Mouse (Mus musculus) liver, adult (tissue): ENCODE measurements at regions not wholly inside any gene's neighbourhood (a gene's known extent, or its start where the extent isn't known, plus 50 kb on each side); places are given as distances from the start of the nearest gene placed in this dataset.

Source experiments
- GATA4 ChIP-seq: IDR thresholded peaks from 2 replicates; pipeline ENCODE4 v1.6.1; 2014; ENCODE audit warnings: mild to moderate bottlenecking, low read length; ENCODE audit not compliant: insufficient replicate concordance

DNA sequence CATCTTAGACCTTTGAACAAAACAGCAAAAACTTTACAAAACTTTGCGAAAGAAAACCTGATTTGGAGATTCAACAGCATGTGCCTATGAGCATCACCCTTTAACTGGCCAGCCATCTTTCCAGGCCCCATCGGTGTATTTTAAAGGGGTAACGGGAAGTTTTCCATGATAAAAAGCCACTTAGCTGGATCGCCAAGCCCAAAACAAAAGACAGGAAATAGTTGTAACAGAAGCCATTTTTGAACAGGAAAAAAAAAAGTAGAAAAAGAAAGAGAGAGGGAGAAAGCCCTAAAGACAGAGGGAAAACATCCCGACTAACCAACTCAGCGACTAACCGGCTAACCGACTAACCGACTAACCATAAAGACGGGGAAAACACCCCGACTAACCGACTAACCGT lies 140.5 kb downstream of the Setd4 start:
- no peak for TF ChIP-seq GATA4

DNA sequence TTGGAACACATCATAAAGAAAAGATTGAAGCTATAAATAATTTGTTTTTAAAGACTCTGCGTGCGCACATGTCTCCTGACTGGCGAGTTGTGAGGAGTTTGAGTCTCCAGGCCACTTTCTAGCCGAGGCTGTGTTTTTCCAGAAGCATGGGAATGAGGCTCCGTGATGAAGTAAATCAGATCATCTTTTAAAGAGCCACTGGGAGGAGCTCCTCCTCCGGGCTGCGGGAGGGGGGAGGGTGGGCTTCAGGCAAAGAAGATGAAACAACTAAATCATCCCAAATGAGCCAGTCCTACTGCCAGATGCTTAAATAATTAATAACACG lies 141.6 kb downstream of the Setd4 start:
- no peak for TF ChIP-seq GATA4

DNA sequence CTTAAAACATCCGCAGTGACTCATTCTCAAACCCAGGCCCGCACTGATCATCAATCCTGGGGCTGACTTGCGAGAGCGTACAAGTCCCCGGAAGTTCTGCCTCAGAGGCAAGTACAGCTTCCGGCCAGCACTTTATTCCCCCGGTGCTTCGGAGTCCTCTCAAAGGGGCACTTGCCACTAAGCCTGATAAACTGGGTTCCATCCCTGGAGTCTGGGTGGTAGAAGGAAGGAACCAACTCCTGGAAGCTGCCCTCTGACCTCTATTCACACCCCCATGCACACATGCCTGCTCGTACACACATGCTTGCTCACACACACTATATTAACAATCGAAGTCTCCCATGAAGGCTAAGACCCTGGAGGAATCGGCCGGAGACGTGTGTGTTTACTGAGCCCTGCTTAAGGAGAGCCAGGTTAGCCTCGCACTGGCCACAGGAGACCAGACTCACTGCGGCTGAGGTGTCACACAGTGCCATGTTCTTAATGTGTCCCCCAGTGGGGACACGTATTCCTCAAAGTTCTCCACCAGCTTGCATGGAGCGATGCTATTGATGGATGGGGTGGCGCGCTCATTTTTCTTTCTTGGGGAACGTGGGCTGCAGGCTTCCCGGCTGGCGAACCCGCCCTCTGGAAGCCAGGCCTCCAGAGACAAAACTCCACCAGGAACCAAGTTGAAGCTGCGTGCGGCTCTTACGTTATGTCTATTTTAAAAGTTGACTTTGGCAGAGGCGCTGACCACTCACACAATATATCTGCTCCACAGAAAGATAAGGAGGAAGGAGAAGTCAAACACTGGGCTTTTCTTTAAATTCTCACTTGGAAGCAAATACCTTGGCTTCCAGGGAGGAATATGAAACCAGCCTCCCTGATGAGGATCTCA lies 142.2 kb downstream of the Setd4 start:
- TF ChIP-seq GATA4, result no peak

DNA sequence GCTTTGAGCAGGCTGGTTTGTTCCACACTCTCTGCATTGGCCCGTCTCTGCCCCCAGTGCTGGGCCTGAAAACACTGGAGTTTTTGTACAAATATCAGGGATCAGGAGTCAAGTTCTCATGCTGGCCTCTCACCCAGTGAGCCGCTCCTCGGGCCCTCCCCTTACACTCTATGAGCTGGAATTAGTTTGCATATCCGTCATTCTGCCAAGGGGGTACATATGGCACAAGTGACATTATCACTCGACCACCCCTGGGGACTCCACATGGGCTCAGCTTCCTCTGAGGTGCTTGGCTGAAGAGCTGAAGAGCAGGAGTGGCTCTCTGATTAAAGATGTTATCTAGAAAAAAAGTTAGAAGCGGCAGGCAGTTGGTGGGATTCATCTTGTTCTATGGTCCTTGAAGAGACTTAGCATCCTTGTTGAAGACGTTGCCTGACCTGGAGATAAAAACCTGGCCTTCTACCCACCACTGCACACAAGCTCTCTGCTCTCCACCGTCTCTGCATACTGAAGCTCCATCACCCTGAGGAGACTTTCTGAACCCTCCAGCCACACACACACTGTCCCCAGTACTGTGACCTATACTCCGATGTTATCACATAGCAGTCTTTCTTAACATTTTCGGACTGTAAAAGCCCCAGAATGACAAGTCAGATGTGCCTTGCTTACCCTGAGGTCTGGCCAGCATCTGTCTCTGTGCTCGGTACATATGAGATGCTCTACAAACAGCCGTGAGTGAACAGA lies 144.2 kb downstream of the Setd4 start:
- TF ChIP-seq GATA4, result no peak

DNA sequence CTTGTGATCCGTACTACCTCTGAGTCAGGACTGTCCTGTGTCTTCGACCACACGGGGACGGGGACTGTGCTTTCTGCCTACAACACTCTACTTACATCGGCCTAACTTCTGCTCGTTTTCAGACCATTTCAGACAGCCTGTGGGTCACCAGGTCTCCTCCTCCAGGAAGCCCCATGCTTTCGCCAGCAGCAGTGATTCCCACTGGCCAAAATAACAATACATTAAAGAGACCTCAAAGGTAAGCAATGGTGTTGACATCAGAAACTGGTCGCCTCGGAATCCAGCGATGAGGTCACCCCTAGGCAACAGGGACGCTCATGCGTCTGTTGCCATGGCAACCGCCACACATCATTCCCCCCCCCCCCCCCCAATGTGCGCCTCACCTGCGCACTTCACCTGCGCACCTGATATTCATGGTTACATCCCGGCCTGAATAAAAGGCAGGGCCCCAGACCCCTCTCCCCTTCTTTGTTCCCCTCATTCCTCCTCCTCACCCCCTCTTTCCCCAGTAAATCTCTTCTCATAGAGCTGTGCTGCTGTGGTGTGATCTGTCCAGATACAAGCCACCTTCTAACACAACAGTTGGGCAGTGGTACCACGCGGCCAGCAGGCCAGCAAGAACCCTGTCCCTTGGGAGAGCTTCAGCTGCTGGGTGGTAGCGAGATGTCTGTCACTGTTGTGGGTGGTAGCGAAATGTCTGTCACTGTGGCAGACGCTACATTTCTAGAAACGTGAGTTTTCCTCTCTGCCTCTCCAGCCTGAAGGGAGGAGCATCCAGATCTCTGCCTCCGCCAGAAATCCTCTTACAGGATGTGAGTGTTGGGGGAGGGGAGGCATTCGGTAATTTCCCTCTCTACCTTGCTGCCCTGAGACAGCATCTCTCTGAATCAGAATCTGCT lies 145.0 kb downstream of the Setd4 start:
- TF ChIP-seq GATA4, result no peak

DNA sequence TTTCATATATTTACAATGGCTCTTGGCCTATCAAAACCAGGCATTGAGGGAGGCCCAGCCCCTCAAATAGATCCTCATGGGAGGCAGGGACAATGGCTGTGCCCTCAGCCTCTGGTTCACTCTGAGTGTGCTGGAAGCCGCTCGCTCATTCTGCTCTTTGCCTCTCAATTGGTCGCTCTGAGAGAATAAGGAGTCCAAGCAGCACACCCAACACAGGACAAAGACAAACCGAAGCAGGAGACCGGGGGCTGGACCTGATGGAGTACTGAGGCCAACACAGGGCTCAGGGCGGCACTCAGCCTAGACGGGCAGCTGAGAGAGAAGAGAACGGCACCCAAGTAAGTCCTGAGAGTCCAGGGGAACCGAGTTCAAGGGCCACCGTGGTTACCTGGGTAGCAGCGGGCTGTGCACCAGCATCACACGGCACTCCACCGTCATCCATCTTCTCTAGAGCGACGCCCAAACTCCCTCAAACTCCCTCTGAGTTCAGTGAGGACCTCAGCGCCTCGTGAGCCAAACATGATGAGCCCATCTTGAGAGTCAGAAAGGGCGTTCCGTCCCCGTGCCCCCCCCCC lies 145.8 kb downstream of the Setd4 start:
- TF ChIP-seq GATA4, result no peak

DNA sequence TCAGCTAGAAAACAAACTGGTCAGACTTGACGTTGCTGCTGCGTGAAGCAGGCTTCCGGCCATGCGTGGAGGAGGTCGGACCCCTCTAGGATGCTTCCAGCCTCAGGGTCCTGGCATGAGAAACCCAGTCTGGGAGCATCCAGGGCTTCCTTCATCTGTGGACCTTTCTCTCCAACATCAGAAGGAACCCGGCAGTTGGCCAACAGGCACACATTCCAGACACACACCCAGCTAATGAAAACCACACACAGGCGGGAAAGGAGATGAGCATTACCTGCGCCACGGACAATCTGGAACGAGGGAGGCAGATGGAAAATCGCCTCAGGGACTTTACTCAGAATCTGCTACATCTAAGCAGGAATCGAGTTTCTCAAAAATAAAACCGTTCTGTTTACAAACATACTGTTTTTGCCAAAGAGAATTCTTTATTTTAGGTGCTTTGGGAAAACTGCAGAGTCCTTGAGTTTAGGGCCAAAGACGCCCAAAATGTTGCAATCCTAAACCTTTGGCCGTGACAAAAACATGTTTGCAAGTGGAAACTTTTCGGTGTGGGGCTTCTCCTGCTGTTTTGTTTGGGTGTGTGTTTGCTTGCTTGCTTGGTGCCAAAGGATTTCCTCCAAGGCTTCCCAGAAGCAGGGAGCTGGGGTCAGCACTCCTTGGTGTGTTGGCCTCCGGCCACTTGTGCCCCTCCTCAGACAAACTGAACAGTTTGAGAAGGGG lies 147.0 kb downstream of the Setd4 start:
- TF ChIP-seq GATA4, result no peak

DNA sequence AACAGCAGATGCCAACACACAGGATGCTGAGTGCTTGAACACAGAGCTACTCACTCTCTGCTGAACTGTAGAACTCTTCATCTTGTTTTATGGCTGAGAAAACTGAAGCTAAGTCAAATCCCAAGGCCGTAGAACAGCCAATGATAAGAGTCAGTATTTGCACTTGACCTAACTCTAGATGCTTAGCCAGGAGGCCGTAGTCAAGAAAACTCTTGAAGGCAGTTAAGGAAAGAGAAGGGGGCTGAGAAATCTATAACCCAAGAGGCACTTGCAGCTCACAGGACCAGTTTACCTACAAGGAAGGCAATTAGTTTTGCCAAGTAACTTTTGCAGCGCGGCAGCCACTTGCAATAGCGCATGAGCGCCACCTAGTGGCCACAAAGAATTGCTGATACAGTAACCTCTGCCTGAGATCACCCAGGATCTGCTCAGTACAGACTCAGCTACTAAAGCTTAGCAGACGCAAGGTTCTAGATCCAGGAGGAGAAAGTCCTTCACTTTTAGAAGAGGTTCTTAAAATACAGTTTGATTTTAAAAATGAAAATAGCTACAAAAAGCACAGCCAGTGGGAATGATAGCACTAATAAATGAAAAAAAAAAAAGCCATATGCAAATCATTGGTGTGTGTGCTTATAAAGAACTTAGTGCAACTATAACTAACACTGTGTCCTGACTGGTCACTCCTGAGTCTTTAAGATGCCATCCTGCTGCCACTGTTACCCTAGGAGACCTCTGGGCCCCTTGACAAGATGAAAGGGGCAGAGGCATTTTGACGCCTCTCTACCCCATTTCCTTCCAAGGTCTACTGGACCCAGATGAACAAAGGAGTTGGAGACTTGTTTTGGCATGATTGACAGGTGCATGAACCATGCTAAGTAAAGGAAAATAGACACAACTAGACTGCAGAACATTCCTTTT lies 149.5 kb downstream of the Setd4 start:
- no peak for TF ChIP-seq GATA4

DNA sequence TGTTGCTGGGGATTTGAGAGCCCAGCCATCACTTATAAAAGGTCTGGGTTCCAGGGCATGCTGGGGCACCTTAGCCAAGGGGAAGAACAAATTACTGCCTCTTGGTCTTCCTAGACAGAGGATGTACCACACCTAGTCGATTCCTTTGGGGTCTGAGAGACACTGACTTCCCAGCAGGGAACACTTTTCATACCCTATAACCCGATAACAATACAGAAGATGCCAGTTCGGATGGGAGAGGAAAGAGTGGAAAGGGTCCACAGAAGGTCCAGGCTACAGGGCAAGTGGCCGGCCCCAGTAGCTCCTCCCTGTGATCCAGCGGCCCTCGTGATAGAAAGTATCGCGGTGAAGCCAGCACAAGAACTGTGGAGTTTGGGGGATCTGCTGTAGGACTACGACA lies 150.8 kb downstream of the Setd4 start:
- no peak for TF ChIP-seq GATA4

DNA sequence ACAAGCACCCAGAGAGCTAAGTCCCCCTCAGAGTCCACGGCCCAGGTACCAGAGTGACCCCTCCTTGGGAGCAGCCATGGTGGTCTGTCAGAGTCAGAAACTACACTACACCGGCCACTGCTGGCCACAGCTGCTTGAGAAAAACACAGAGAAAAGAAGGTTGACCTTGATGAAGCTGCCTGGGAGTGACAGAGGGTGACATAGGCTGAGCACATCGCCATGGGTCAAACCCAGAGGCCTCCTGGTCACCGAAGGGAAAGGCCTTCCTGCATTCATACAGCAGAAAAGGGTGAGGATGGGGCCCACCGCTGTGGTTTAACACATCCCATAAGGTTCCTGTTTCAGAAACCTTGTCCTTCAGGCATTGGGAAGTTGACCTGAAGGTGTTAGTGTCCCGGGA lies 153.0 kb downstream of the Setd4 start:
- TF ChIP-seq GATA4, result no peak

DNA sequence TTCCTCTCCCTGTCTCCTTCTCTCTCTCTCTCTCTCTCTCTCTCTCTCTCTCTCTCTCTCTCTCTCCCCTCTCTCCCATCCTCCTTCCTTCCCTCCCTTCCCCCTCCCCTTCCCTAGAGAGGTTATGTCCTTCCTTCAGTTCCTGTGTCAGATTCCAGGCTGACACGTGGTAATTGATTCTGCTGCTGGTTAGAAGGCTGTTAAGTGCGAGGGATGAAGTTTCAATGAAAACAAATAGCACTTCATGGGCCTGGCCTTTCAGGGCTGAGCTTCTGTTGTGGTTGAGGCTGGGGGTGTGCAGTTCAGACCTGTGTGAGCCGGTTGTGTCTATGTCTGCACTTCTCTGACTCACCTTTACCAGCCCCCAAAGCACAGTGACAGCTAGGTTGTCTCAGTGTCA lies 153.9 kb downstream of the Setd4 start:
- TF ChIP-seq GATA4, result no peak

DNA sequence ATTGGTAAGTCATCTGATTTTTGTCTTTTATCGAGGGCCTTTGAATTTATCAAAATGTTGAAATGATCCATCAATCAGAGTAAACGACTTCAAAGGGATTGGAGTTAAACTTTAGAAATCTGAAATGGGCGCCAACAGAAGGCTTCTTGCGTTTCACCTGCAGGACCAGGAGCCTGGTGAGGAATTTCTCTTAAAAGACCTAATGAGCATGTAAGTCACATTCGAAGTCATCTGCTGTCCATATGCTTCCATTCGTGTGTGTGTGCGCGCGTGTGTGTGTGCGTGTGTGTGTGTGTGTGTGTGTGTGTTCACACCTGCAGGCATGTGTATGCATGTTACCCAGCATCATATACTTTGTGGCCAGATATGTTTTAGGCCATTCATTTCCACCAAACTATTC lies 155.7 kb downstream of the Setd4 start:
- no peak for TF ChIP-seq GATA4

DNA sequence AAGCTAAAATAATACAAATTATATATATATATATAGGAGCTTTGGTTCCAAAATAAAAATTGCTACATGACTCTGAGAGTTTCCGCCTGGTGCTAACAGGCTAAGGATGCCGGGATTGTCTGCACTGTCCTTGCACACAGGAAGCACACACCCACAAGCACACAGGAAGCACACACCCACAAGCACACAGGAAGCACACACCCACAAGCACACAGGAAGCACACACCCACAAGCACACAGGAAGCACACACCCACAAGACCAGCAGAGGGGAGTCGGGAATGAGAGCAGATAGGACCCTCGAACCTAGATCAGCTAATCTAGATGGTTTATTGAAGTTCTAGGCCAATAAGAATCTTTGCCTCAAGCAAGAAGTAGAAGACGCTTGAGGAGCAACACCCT lies 156.9 kb downstream of the Setd4 start:
- no peak for TF ChIP-seq GATA4

DNA sequence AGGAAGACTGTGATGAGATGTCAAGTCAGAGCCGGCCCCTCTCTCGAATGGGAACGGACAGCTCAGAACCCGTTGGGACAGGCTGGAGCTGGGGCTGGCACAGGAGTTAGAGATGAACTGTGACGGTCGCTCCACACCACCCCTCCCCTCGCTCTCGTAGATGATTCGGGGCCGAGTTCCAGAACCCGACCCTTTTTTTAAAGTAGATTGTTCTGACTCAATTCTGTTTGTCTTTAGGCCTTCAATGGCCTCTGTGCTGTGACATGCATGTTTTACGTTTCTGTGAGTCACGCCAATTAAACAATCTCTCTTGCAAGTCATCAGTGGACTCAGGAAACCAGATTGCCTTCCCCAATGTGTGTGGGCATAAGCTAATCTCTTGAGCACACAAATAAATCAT lies 157.7 kb downstream of the Setd4 start:
- no peak for TF ChIP-seq GATA4
